Mouse (Mus musculus) liver, embryonic 15.5 days (tissue): ENCODE measurements around the gene Kidins220. TPM values are rescaled to one million over a fixed set of nuclear protein-coding genes. Genes with fewer than 3 reads are reported as not detected.

Source experiments
- ATAC-seq: fragments of 200-750 bp; cut with Nextera tagmentation; 2 replicates; pipeline ENCODE4 v1.8.0; 2017; ENCODE audit warnings: moderate number of reproducible peaks, mild to moderate bottlenecking, moderate library complexity; ENCODE audit not compliant: insufficient read depth
- H3K27ac ChIP-seq: fragments of 300-500 bp; sonication (generic); replicated peaks from 2 replicates; pipeline ENCODE4 v1.5.1; 2015; ENCODE audit warnings: mild to moderate bottlenecking, inconsistent platforms
- H3K27me3 ChIP-seq: fragments of 300-500 bp; sonication (generic); 2 replicates; pipeline ENCODE4 v1.6.1; 2015; ENCODE audit warnings: mild to moderate bottlenecking, inconsistent platforms
- H3K36me3 ChIP-seq: fragments of 300-500 bp; sonication (generic); replicated peaks from 2 replicates; pipeline ENCODE4 v1.6.1; 2015; ENCODE audit warnings: moderate library complexity, mild to moderate bottlenecking, inconsistent platforms
- H3K4me1 ChIP-seq: fragments of 300-500 bp; sonication (generic); replicated peaks from 2 replicates; pipeline ENCODE4 v1.6.1; 2015; ENCODE audit warnings: inconsistent platforms
- H3K4me2 ChIP-seq: fragments of 300-500 bp; sonication (generic); 2 replicates; pipeline ENCODE4 v1.6.1; 2015; ENCODE audit warnings: moderate library complexity, mild to moderate bottlenecking, inconsistent platforms
- H3K4me3 ChIP-seq: fragments of 300-500 bp; sonication (generic); replicated peaks from 2 replicates; pipeline ENCODE4 v1.5.1; 2015; ENCODE audit warnings: mild to moderate bottlenecking, inconsistent platforms
- H3K9ac ChIP-seq: fragments of 300-500 bp; sonication (generic); 2 replicates; pipeline ENCODE4 v1.6.1; 2015; ENCODE audit warnings: moderate library complexity, mild to moderate bottlenecking, inconsistent platforms
- H3K9me3 ChIP-seq: fragments of 300-500 bp; sonication (generic); replicated peaks from 2 replicates; pipeline ENCODE4 v1.6.1; 2016; ENCODE audit warnings: inconsistent platforms
- WGBS: fragments of 180-500 bp; shearing (Covaris S2); methylation state at CpG from one replicate; pipeline ENCODE4 v1.1.7; 2015; ENCODE audit warnings: mixed read lengths; ENCODE audit not compliant: insufficient replicate concordance; 5-methylcytosine and 5-hydroxymethylcytosine counted together
- polyA plus RNA-seq: library from polyadenylated mRNA; unstranded; fragments of >200 nt; fragmentation: Nextera tagmentation; extraction: Ambion mirVana; gene quantifications from 2 replicates; pipeline ENCODE4 v1.2.1, GENCODE M21; 2015

The Kidins220 gene
- polyA plus RNA-seq, 1 experiment from 2014 or later = 7.1 TPM

- peaks cover 81% of the 10 kb centered on the region for H3K27me3 ChIP-seq
- peak overlapping the region; percentile 74 for H3K4me2 ChIP-seq
- H3K27ac ChIP-seq = peak overlapping the region; percentile 83
- H3K36me3 ChIP-seq = no peaks in the 10 kb centered on the region
- under 1% methylated on average over 38 of the region's 38 CpGs for WGBS
- H3K9me3 ChIP-seq = no peaks in the 10 kb centered on the region
- H3K4me1 ChIP-seq = peaks cover 24% of the 10 kb centered on the region
- H3K4me3 ChIP-seq = peak overlapping the region; percentile 51
- peak overlapping the region; percentile 21; the same call in 1 of the 2 replicates for H3K9ac ChIP-seq
- ATAC-seq = no peak
Observed at GRCm38 (mm10) chr12:25099563-25100408, 125.1 kb downstream of the Kidins220 start.

DNA sequence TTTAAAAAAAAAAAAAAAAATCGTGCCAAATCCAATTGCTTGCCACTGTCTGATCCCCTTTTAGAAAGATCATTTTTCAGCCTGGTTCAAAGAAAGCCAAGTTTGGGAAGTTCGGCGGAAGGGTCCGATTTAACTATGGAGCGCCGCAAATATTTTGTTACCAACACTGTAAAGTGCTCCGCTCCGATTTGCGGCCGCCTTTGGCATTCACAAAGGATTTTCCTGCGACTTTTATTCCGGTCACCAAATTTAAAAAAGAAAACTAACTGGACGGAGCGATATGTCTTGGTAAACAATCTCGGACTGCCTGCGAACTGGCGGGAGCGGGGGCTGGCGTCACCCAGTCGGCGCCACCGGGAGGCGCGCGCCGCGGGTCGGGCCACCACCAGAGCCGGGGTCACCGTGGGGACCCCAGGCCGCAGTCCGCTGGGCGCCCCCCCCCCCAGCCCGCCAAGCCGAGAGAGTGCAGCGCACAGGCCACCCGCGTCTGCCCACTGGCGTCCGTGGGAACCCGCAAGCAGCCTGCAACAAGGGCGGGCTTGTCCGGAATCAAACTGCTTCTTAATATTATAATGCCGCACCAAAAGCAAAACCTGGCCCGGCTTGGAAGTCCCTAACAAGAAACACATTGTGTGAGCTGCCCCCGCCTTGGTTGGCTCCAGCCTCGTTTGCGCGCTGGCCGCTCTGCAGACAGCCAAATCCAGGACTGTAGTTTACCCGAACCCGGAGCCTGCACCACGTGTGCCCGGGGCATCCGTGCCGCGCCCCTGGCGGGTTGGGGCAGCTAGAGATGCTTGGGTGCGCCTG, 125.9 kb downstream of the Kidins220 start:
- peak overlapping the region; percentile 21; the same call in 1 of the 2 replicates for H3K9ac ChIP-seq
- no peaks in the 10 kb centered on the region for H3K9me3 ChIP-seq
- under 1% methylated on average over 59 of the region's 59 CpGs for WGBS
- no peak for ATAC-seq
- H3K4me1 ChIP-seq = peaks cover 24% of the 10 kb centered on the region
- peaks cover 73% of the 10 kb centered on the region for H3K27me3 ChIP-seq
- peak overlapping the region; percentile 83 for H3K27ac ChIP-seq
- H3K4me3 ChIP-seq = peak overlapping the region; percentile 51
- H3K36me3 ChIP-seq = no peaks in the 10 kb centered on the region
- peak overlapping the region; percentile 74 for H3K4me2 ChIP-seq

DNA sequence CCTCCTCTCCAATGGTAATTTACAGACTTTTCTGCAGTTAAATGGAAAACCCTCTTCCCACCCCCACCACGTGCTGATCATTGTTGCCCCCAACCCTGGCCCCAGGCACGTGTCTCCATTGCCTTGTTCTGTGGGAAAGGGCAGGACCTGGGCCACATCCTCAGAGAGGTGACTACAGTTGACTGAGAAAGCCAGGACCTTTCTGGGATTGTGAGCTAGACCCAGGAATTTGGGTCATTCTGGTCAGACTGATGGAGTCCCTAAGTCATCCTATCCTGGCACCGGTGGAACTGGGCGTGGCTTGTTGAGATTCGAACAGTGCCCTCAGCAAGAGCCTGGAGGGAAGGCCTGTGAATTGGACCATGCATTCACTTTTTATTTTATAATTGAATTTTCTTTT, 126.7 kb downstream of the Kidins220 start:
- H3K36me3 ChIP-seq = no peaks in the 10 kb centered on the region
- ATAC-seq = no peak
- H3K4me3 ChIP-seq = no peak overlapping the region
- no peaks in the 10 kb centered on the region for H3K9me3 ChIP-seq
- peaks cover 24% of the 10 kb centered on the region for H3K4me1 ChIP-seq
- H3K9ac ChIP-seq = no peak overlapping the region
- peak overlapping the region; percentile 74 for H3K4me2 ChIP-seq
- peaks cover 65% of the 10 kb centered on the region for H3K27me3 ChIP-seq
- no peak overlapping the region for H3K27ac ChIP-seq
- 27% methylated on average over 5 of the region's 5 CpGs for whole genome bisulfite sequencing

- no peak for ATAC-seq
- peaks cover 40% of the 10 kb centered on the region for H3K27me3 ChIP-seq
- WGBS = 53% methylated on average over 6 of the region's 6 CpGs
Observed at GRCm38 (mm10) chr12:25103911-25104310, 129.2 kb downstream of the Kidins220 start.

GRCm38 (mm10) chr12:25104541-25104940, 129.8 kb downstream of the Kidins220 start:
- no peak overlapping the region for H3K4me3 ChIP-seq
- H3K27ac ChIP-seq = no peak overlapping the region
- no peak overlapping the region for H3K9ac ChIP-seq
- ATAC-seq = no peak
- no peak overlapping the region for H3K4me2 ChIP-seq
- H3K27me3 ChIP-seq = peaks cover 34% of the 10 kb centered on the region
- H3K4me1 ChIP-seq = peaks cover 11% of the 10 kb centered on the region; the same call in 1 of the 2 replicates
- no peaks in the 10 kb centered on the region for H3K9me3 ChIP-seq
- no peaks in the 10 kb centered on the region for H3K36me3 ChIP-seq

More at GRCm38 (mm10) chr12:25103911-25104310, 129.2 kb downstream of the Kidins220 start:
- no peak overlapping the region for H3K9ac ChIP-seq
- H3K9me3 ChIP-seq = no peaks in the 10 kb centered on the region
- no peak overlapping the region for H3K4me3 ChIP-seq
- no peak overlapping the region for H3K27ac ChIP-seq
- H3K36me3 ChIP-seq = no peaks in the 10 kb centered on the region
- peaks cover 16% of the 10 kb centered on the region; the same call in 1 of the 2 replicates for H3K4me1 ChIP-seq
- no peak overlapping the region for H3K4me2 ChIP-seq

- no peaks in the 10 kb centered on the region for H3K9me3 ChIP-seq
- ATAC-seq = no peak
- H3K4me1 ChIP-seq = peaks cover 4% of the 10 kb centered on the region
- H3K27me3 ChIP-seq = no peaks in the 10 kb centered on the region
- 43% methylated on average over 2 of the region's 2 CpGs for WGBS
- no peak overlapping the region for H3K27ac ChIP-seq
- no peak overlapping the region for H3K9ac ChIP-seq
- H3K36me3 ChIP-seq = no peaks in the 10 kb centered on the region
- H3K4me2 ChIP-seq = no peak overlapping the region
- H3K4me3 ChIP-seq = no peak overlapping the region
Observed at GRCm38 (mm10) chr12:25108865-25109264, 134.1 kb downstream of the Kidins220 start.

DNA sequence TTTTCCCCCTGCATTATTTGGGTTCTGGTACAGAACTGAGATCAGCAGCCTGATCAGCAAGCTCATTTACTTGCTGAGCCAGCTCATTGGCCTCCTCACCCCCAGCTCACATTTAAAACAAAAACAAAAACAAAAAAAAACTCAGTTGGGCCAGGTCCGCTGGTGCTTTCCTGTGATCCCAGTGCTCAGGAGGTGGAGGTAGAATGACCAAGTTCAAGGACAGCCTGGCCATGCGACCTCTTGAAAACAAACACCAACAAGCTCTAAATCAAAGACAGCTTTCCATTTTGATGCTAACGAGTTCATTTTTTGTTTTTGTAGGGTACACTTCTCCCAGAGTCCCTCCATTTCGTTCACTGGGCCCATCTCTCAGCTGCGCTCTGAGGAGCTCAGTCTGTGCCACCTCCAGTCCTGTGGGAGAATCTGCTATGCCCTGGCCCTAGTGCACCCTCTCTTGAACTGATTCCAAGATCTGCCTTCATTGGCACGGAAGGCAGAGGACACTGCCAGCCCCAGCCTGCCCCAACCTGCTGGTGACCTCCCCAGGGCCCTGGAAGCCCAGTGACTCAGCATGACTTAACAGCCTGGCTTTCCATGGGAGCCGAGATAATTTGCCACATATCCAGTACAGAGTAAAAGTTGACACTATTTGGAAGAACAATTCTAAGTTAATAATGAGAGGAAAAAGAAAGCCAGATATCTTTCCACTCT, 135.4 kb downstream of the Kidins220 start:
- Histone ChIP-seq H3K9ac (no peak overlapping the region), H3K27ac (no peak overlapping the region), H3K9me3 (no peaks in the 10 kb centered on the region), H3K4me1 (peaks cover 4% of the 10 kb centered on the region), H3K4me3 (no peak overlapping the region), H3K27me3 (no peaks in the 10 kb centered on the region), H3K36me3 (no peaks in the 10 kb centered on the region), H3K4me2 (no peak overlapping the region)
- WGBS = 54% methylated on average over 7 of the region's 7 CpGs
- no peak for ATAC-seq

- H3K36me3 ChIP-seq = no peaks in the 10 kb centered on the region
- H3K9me3 ChIP-seq = no peaks in the 10 kb centered on the region
- H3K4me1 ChIP-seq = peaks cover 4% of the 10 kb centered on the region
- H3K27me3 ChIP-seq = no peaks in the 10 kb centered on the region
- no peak overlapping the region for H3K9ac ChIP-seq
- no peak overlapping the region for H3K4me3 ChIP-seq
- WGBS = 64% methylated on average over 7 of the region's 7 CpGs
- ATAC-seq = no peak
- H3K27ac ChIP-seq = no peak overlapping the region
- H3K4me2 ChIP-seq = no peak overlapping the region
Observed at GRCm38 (mm10) chr12:25110682-25111078, 136.0 kb downstream of the Kidins220 start.

Other genes starting within 250 kb of the Kidins220 start
- 3.9 and 4.3 TPM in 2 replicates for gene Mboat2, start 144.0 kb upstream of the Kidins220 start, polyA plus RNA-seq
- gene Id2, start 122.2 kb downstream of the Kidins220 start, polyA plus RNA-seq = 105 and 126 TPM in 2 replicates